In the genomic region with DNA sequence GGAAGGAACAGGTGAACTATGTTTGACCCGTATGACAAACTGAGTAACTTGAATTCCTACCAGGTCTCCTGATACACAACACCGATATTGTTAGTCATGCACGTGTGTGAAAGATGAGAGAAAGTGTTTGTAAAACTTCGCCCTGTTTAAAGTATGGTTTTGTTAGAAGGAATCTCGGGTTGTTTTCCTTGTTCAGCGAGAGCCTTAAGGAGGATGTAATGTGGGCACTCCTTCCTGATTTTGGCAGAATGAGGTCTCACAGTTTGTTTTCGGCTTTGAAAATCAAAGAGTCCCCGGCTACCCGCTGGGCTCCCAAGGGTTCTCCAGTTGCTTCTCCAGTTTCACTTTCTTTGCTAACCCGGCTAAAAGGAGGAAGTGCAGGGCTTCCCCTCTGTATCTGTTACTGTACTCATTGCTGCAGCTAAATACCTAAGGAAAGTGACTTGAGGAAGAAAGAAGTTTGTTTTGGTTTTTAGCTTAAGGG, we compare ENCODE assay signal across 7 mouse cellular contexts.
A peak's percentile ranks its signal among the peaks of the same experiment; 100 is the strongest.
DNase-seq lines count a peak whose midpoint lies in the region; ATAC-seq lines count a peak whose summit lies in the region.

No protein-coding gene starts in this region.

- peak; percentile 76 for DNase-seq in ZHBTc4 (ENCODE audit: low read depth, low spot score)
- peak; percentile 65 for DNase-seq in induced T-regulatory cell, adult 2 months (ENCODE audit: low read depth)
- peak; percentile 40 for DNase-seq in lung, postnatal 10 days
- no peak for DNase-seq in ovary, postnatal 36 days (ENCODE audit: low spot score)
- no peak for DNase-seq in retina, postnatal 1 day
- DNase-seq in cerebellum, postnatal 4 days (ENCODE audit: low spot score in 2 of 2) = no peak

- peak; percentile 78 for ATAC-seq in CD4-positive, CD25-positive, alpha-beta regulatory T cell, adult 4 months

Comparison
In these comparisons a context has a peak if more than half of its experiments do, and no peak if none do; other contexts are left out.
1. DNase-seq: peak in ZHBTc4 (single experiment), induced T-regulatory cell, adult 2 months (single experiment) and lung, postnatal 10 days (single experiment); none in ovary, postnatal 36 days (single experiment), retina, postnatal 1 day (single experiment) and cerebellum, postnatal 4 days (0 of 2).